In the genomic region with DNA sequence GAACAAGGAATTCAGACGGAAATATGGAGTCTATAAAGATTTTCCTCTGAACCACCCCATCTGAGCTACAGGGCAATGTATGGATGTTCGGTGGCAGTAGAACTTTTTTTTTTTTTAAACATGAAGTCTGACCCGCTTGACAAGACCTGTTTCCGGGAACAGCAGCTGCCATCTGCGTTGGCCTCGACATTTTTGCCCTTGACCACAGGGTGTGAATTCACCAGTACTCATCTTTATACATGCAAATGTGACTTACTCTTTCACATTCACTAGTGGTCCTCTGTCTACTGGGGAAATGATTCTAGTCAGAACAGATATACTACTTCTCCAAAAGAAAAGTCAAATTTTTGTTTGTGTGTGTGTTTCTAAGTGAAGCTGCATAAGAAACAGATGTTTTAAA, we compare ENCODE assay signal across 16 mouse cellular contexts. TPM values are rescaled to one million over a fixed set of nuclear protein-coding genes. Genes with fewer than 3 reads are reported as not detected.
DNase-seq lines count a peak whose midpoint lies in the region; ATAC-seq lines count a peak whose summit lies in the region.
"Had no signal": no experiment of that assay in that cellular context is flagged by ENCODE, and none has a peak within 500 bp of the region (broad histone marks: within the 10 kb centered on the region; RNA-seq: fewer than 3 reads in every experiment).

No protein-coding gene starts in this region.

- no peak for ATAC-seq in forebrain, embryonic 12.5 days (ENCODE audit: low FRiP score)
- ATAC-seq in hindbrain, embryonic 16.5 days: no peak
- ATAC-seq in neural tube, embryonic 15.5 days (ENCODE audit: low FRiP score): no peak
- ATAC-seq in kidney, embryonic 16.5 days (ENCODE audit: low FRiP score, low TSS enrichment): no peak
- ATAC-seq: inflammation-experienced regulatory T-cells, adult 6 months had no signal

- H3K4me2 ChIP-seq in forebrain, embryonic 12.5 days: peak overlapping the region; percentile 88
- H3K4me2 ChIP-seq in hindbrain, embryonic 16.5 days (ENCODE audit: low read length): peak overlapping the region; percentile 23
- H3K4me2 ChIP-seq in neural tube, embryonic 15.5 days: peak overlapping the region; percentile 25; the same call in 1 of the 2 replicates
- no peak overlapping the region for H3K4me2 ChIP-seq in kidney, embryonic 16.5 days (replicated peaks; ENCODE audit: low read depth, low read length)
- H3K4me2 ChIP-seq: embryonic facial prominence, embryonic 13.5 days; heart, embryonic 15.5 days had no signal

- no peaks in the 10 kb centered on the region for H3K36me3 ChIP-seq in forebrain, embryonic 12.5 days (replicated peaks)
- no peaks in the 10 kb centered on the region for H3K36me3 ChIP-seq in hindbrain, embryonic 16.5 days (ENCODE audit: control insufficient read depth, insufficient read depth, low read length)
- H3K36me3 ChIP-seq in neural tube, embryonic 15.5 days: no peaks in the 10 kb centered on the region
- no peaks in the 10 kb centered on the region for H3K36me3 ChIP-seq in kidney, embryonic 16.5 days (ENCODE audit: insufficient read depth, low read length)
- H3K36me3 ChIP-seq: embryonic facial prominence, embryonic 13.5 days; heart, embryonic 15.5 days had no signal

- peaks cover 65% of the 10 kb centered on the region for H3K27me3 ChIP-seq in forebrain, embryonic 12.5 days
- peaks cover 18% of the 10 kb centered on the region for H3K27me3 ChIP-seq in hindbrain, embryonic 16.5 days (replicated peaks; ENCODE audit: control insufficient read depth, insufficient read depth, low read length)
- H3K27me3 ChIP-seq in neural tube, embryonic 15.5 days (replicated peaks): peaks cover 63% of the 10 kb centered on the region
- H3K27me3 ChIP-seq in kidney, embryonic 16.5 days (ENCODE audit: insufficient read depth, low read length): peaks cover 71% of the 10 kb centered on the region

- DNase-seq in ES-CJ7 (ENCODE audit: low read depth, low spot score): peak; percentile 50
- DNase-seq in spleen, postnatal 4 days (ENCODE audit: low spot score in 2 of 2): no peak
- DNase-seq in urinary bladder, adult 2 months (ENCODE audit: low spot score): no peak
- DNase-seq: cerebellum, postnatal 25 days; right cerebral cortex, adult 18-20 months; thymus, adult 18-20 months had no signal

- H3K4me1 ChIP-seq in forebrain, embryonic 12.5 days: peaks cover 44% of the 10 kb centered on the region
- peaks cover 19% of the 10 kb centered on the region for H3K4me1 ChIP-seq in hindbrain, embryonic 16.5 days (ENCODE audit: control insufficient read depth, insufficient read depth, low read depth, low read length)
- peaks cover 45% of the 10 kb centered on the region for H3K4me1 ChIP-seq in neural tube, embryonic 15.5 days
- peaks cover 27% of the 10 kb centered on the region for H3K4me1 ChIP-seq in kidney, embryonic 16.5 days (ENCODE audit: insufficient read depth, low read length)

- peak overlapping the region; percentile 38; the same call in 1 of the 2 replicates for H3K27ac ChIP-seq in forebrain, embryonic 12.5 days
- H3K27ac ChIP-seq in hindbrain, embryonic 16.5 days (ENCODE audit: low read depth, low read length): peak overlapping the region; percentile 29; the same call in 1 of the 2 replicates
- no peak overlapping the region for H3K27ac ChIP-seq in neural tube, embryonic 15.5 days (replicated peaks)
- no peak overlapping the region for H3K27ac ChIP-seq in kidney, embryonic 16.5 days (ENCODE audit: low read length)
- H3K27ac ChIP-seq: embryonic facial prominence, embryonic 13.5 days; heart, embryonic 15.5 days; kidney, postnatal 0 days had no signal

- H3K9ac ChIP-seq in forebrain, embryonic 12.5 days: no peak overlapping the region
- no peak overlapping the region for H3K9ac ChIP-seq in hindbrain, embryonic 16.5 days (ENCODE audit: low read depth, low read length)
- H3K9ac ChIP-seq in neural tube, embryonic 15.5 days (replicated peaks): no peak overlapping the region
- H3K9ac ChIP-seq in kidney, embryonic 16.5 days (replicated peaks; ENCODE audit: low read length): no peak overlapping the region
- H3K9ac ChIP-seq: embryonic facial prominence, embryonic 13.5 days; heart, embryonic 15.5 days had no signal

- 0 out of 2 replicates have a peak overlapping the region, but pooled peaks have one; percentile 2 for H3K4me3 ChIP-seq in forebrain, embryonic 12.5 days (replicated peaks)
- H3K4me3 ChIP-seq in hindbrain, embryonic 16.5 days (ENCODE audit: low read length): no peak overlapping the region; the same call in 1 of the 2 replicates
- H3K4me3 ChIP-seq in neural tube, embryonic 15.5 days (replicated peaks): no peak overlapping the region
- H3K4me3 ChIP-seq in kidney, embryonic 16.5 days (ENCODE audit: low read length): no peak overlapping the region
- H3K4me3 ChIP-seq: embryonic facial prominence, embryonic 13.5 days; heart, embryonic 15.5 days; megakaryocyte, embryonic 14.5 days had no signal

- H3K9me3 ChIP-seq in forebrain, embryonic 12.5 days: no peaks in the 10 kb centered on the region
- no peaks in the 10 kb centered on the region for H3K9me3 ChIP-seq in hindbrain, embryonic 16.5 days (ENCODE audit: control insufficient read depth, low read length)
- H3K9me3 ChIP-seq in neural tube, embryonic 15.5 days (replicated peaks): no peaks in the 10 kb centered on the region
- H3K9me3 ChIP-seq in kidney, embryonic 16.5 days (ENCODE audit: low read length): no peaks in the 10 kb centered on the region
- H3K9me3 ChIP-seq: embryonic facial prominence, embryonic 13.5 days; heart, embryonic 15.5 days; megakaryocyte, embryonic 14.5 days had no signal

- WGBS in forebrain, embryonic 12.5 days: 4% methylated on average over 6 of the region's 6 CpGs
- 8% methylated on average over 6 of the region's 6 CpGs for WGBS in hindbrain, embryonic 16.5 days
- 15% methylated on average over 6 of the region's 6 CpGs for WGBS in neural tube, embryonic 15.5 days
- 5% methylated on average over 6 of the region's 6 CpGs for WGBS in kidney, embryonic 16.5 days

RNA-seq across cellular contexts. Expression of a gene that starts 4.1 kb away (rescaled TPM):
- polyA plus RNA-seq in forebrain, embryonic 12.5 days (2016; fragmentation: Nextera tagmentation; extraction: Ambion mirVana): 11.9 and 13.4 TPM in 2 replicates
- polyA plus RNA-seq in hindbrain, embryonic 16.5 days (2015; fragmentation: Nextera tagmentation; extraction: Ambion mirVana): 1.9 and 2.3 TPM in 2 replicates
- 0.93 and 1.2 TPM in 2 replicates for polyA plus RNA-seq in neural tube, embryonic 15.5 days (2015; fragmentation: Nextera tagmentation; extraction: Ambion mirVana)
- polyA plus RNA-seq in urinary bladder, adult 2 months (2012; rRNA removed): 0.03 TPM in 1 of 2 replicates, not detected in the other
- not detected in 2 replicates for polyA plus RNA-seq in kidney, embryonic 16.5 days (2015; fragmentation: Nextera tagmentation; extraction: Ambion mirVana)
- polyA plus RNA-seq: heart, embryonic 15.5 days; inflammation-experienced regulatory T-cells, adult 6 months; kidney, postnatal 0 days; lung, embryonic 16.5 days had no signal

Comparison
In these comparisons a context has a peak if more than half of its experiments do, and no peak if none do; other contexts are left out.
1. H3K27ac ChIP-seq: peak in forebrain, embryonic 12.5 days (single experiment) and hindbrain, embryonic 16.5 days (single experiment); none in neural tube, embryonic 15.5 days (single experiment) and kidney, embryonic 16.5 days (single experiment).